Mouse (Mus musculus): Measurements from ENCODE around the gene Syde2.
A peak's percentile ranks its signal among the peaks of the same experiment; 100 is the strongest.

Syde2 gene

DNA sequence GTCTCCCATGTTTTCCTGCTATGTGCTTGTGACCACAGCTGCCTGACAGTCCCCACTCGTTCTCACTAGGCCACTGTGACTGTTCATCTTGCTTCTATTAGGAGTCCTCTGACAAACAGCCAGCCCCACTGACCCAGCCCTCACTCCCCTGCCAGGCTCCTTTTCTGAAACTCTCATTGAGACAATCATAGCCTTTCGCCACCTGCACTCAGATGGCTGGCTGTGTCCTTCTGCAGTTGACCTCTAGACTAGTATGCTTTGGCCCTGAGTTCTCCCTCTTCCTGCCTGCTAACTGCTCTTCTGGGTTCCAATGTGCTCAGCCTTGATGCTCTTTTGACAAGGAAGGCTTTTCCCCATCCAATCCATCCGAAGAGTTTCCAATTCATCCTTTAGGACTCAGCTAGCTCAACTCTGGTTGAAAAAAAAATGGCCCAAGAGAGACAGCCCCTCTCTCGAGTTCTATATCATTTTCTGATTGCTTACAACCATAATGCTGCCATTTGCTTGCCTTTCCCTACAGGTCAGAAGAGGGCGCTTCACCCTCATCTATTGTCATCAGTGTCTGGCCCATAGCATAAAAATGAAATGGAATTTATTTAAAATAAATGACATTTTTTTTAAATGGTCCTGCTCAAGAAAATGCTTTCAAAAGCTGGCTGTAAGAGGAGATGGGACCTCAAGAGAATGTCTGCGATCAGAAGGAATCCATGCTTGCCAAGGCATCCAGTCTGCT, 65.6 kb downstream of the Syde2 start:
- DNase-seq (ENCODE audit: low spot score in 2 of 2), result no peak

DNA sequence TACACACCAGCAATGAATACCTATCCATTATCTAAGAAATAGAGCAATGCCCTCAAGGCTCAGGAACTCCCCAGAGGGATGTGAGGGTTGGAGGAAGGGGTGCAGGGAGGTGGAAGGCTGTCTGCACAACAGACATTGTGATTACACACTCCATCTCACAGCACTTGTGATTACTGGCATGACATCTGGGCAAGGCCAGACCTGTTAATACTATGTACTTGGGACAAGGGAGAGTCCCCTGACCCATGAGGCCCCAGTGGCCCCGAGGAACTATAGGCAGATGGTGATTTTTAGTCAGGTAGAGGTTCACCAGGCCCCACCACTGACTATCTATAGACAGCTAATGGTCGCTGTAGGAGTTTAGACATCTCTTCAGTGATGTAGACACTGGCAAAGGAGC, 66.2 kb downstream of the Syde2 start:
- DNase-seq (ENCODE audit: low spot score in 2 of 2), result no peak

DNA sequence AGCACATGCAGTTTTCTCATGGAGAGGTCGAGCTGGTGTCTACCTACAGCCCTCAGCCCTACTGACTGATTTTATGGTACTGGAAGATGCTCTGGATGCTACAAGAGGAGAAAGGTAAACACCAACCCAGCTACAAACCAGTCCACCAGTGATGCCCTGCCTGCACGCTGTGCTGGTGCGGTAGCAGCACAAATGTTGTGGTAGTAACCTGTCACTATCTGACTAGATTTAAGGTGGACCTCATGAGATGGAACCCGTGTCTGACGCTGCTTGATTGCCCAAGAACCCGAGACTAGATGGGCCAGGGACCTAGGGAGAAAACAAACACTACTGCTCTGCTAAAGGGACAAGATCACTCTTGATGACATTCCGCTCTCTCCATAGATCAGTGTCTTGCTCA, 69.5 kb downstream of the Syde2 start:
- DNase-seq (ENCODE audit: low spot score in 2 of 2), result no peak

DNA sequence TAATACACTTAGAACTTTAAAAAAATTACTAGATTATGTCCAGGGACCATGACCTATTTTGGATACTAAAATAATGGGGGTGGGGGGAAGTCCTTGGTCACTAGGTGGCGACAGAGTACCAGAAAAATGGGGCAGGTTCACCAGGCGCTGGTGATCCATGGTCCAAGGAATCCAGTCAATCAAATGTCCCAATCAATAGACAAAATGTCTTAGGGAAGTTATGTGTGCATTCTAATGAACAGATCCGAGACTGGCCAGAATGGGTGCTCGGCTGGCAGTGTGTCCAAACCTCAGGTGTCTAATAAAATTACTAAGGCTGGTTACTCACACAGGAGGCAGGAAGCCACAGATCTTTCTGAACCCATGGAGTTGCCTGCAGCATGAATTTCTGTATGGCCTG, 70.6 kb downstream of the Syde2 start:
- DNase-seq (ENCODE audit: low spot score in 2 of 2), result peak; percentile 18 to 26

DNA sequence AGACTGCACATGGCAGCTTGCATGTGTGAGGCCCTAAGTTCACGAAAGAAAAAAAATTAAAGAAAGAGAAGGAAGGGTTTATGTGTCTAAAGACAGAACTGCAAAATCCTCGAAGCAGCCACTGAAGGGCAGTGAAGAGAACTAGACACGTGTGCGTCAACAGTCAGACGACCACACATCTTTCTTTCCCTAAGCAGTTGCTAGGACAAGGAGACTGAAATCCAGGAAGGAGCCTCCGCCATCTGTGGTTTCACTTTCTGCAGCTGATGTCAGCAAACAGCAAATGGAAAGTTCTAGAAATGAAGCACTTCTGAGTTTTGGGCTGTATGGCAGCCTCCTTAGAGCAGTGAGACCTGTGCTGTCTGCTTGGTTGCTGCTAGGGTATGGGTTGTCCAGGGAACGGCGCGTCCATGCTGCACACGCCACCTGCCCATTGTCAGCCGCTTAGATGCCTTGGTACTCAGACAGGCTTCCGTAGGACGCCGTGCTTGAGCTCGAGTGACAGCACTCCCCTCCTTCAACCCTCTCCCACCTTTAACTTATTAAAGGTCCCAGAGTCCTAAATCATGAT, 71.8 kb downstream of the Syde2 start:
- DNase-seq (ENCODE audit: low spot score in 2 of 2), result no peak

DNA sequence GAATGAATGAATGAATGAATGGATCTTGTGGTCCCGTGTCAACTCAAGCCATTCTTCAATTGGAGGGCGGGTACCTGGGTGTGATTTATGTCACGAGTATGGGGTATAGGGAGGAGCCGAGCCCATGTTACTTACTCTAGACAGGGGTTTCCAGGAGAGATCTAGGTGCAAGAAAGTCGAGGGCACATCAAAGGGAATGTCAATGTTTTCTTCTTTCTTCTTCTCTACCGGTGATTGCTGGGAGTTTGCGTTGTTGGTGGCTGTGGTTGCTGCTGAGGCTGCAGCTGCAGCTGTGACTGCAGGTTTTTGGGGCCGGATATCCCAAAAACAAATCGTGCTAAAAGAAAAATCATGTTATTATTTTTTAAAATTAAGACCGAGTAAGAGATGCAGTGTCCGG, 75.5 kb downstream of the Syde2 start:
- no peak for DNase-seq (ENCODE audit: low spot score in 2 of 2)

DNA sequence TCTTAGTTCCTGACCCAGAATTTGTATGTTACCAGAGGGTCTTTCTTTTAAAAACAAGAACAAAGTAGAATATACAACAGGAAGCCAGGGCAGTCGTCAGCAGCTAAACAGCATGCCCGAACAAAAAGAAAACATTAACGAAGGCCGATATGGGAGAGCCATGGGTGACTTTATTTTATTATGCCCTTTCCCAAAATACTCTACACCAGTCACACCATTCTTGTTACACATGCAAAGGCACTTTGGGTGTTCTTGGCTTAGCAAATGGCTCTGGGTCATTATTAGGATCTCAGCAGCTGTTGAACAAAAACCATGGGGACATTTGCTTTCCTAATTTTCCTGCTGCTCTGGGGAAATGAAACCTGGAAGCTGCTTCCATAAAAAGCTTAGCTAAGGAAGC, 81.6 kb downstream of the Syde2 start:
- no peak for DNase-seq (ENCODE audit: low spot score in 2 of 2)
